Mouse (Mus musculus): ENCODE results near the gene Slbp. TPM values are rescaled to one million over a fixed set of nuclear protein-coding genes. Genes with fewer than 3 reads are reported as not detected.

The Slbp gene
- 164 and 184 TPM in 2 replicates for polyA plus RNA-seq (2015; fragmentation: Nextera tagmentation; extraction: Ambion mirVana)

DNA sequence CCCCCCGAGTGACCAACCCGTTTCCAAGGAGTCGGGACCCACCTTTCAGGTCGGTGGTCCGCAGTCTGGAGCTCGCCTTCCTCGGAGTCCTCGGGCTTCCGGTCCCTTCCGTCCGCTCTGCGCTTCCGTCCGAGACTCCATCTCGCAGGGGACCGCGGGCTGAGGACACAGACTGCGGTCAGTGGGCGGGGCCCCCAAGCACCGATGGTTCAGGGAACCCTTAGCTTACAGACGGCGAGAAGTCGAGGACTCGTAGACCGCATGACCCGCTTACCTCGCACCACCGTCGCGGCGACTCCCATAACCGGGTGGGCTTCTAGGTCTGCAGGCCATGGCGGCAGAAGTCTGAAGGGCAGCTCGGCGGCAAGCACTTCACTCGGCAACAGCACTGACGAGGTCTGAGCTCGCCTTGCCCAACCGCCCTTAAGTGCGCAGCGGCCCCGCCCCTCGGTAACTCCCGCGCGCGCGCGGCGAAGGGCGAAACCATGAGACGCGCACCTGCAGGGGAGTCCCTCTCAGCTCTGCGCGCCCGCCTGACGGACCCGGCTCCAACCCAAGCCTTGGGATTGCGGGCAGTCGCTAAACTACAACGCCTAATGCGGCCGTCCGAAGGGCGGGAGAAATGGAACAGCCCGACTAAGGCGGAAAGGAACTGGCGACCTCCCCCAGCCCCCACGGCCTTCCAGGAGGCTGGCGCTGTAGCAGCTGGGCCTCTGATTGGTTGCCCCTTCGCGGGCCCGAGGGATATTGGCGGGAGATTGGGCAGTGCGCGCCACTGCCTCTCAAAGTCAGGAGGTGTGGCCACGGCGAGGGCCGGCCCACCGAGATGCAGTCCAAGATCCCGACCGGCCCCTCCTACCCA is at the start of gene Slbp:
TSS of gene Slbp (minus strand) at position 654 of the 862 bp plus-strand sequence.
- 0% methylated on average over 82 of the region's 82 CpGs for WGBS
- H3K27me3 ChIP-seq (replicated peaks; ENCODE audit: control insufficient read depth, insufficient read depth, low read length), result no peaks in the 10 kb centered on the region
- H3K36me3 ChIP-seq (ENCODE audit: control insufficient read depth, insufficient read depth, low read length), result peaks cover 13% of the 10 kb centered on the region
- H3K9ac ChIP-seq (ENCODE audit: low read depth, low read length), result peak within 1 kb of the TSS; percentile 80
- H3K4me2 ChIP-seq (ENCODE audit: low read depth, low read length), result peak within 1 kb of the TSS; percentile 66
- H3K4me3 ChIP-seq (ENCODE audit: low read length), result peak within 1 kb of the TSS; percentile 79
- no peaks in the 10 kb centered on the region for H3K9me3 ChIP-seq (ENCODE audit: control insufficient read depth, low read length)
- ATAC-seq, result peak; percentile 96
- peaks cover 32% of the 10 kb centered on the region for H3K4me1 ChIP-seq (ENCODE audit: control insufficient read depth, insufficient read depth, low read length)
- H3K27ac ChIP-seq (ENCODE audit: low read length), result peak within 1 kb of the TSS; percentile 95

DNA sequence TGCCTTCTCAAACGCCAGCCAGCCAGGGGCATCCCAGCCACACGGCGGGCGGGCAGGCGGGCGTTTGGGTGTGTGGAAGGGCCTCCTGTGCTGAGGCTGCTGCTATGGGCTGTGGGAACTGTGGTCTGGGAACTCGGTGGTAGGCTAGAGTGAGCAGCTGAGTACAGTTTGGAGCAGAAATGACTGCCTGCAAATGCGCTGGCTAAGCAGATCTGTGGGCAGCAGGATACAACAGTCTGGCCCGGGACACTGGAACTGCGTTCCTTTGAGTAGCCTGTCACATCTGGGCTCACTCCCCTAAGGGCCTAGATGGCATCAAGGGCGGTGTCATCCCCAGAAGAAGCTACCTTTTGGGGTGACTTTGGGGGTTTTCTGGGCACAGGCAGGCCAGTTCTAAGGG is 49.5 kb upstream of the Slbp start:
- Histone ChIP-seq H3K4me2 (ENCODE audit: low read depth, low read length) (no peak overlapping the region), H3K36me3 (ENCODE audit: control insufficient read depth, insufficient read depth, low read length) (no peaks in the 10 kb centered on the region), H3K4me3 (ENCODE audit: low read length) (no peak overlapping the region), H3K27ac (ENCODE audit: low read length) (no peak overlapping the region), H3K9ac (ENCODE audit: low read depth, low read length) (no peak overlapping the region), H3K4me1 (ENCODE audit: control insufficient read depth, insufficient read depth, low read length) (peaks cover 26% of the 10 kb centered on the region), H3K9me3 (ENCODE audit: control insufficient read depth, low read length) (no peaks in the 10 kb centered on the region), H3K27me3 (replicated peaks; ENCODE audit: control insufficient read depth, insufficient read depth, low read length) (no peaks in the 10 kb centered on the region)
- no peak for ATAC-seq
- 81% methylated on average over 11 of the region's 11 CpGs for WGBS

DNA sequence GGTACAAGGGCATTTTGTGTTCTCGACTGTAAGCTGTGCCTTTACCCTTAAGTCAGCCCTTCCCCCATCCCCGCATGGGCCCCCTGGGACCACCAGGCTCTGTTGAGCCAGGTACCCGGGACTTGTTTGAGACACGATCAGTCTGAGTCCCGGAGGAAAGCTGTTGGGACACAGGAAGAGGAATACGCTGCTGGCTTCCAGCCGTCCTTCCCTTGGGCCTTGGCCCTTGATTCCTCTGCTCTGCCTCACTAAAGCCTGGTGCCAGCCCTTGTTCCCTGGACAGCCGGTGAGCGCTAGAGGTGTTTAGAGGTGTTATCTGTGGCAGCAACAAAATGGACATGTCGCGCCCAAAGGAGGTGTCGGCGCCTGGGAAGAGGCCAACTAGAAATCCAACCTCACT is 47.6 kb upstream of the Slbp start:
- no peak overlapping the region for H3K4me3 ChIP-seq (ENCODE audit: low read length)
- no peak overlapping the region for H3K9ac ChIP-seq (ENCODE audit: low read depth, low read length)
- no peaks in the 10 kb centered on the region for H3K9me3 ChIP-seq (ENCODE audit: control insufficient read depth, low read length)
- 39% methylated on average over 13 of the region's 13 CpGs for WGBS
- no peak for ATAC-seq
- H3K27ac ChIP-seq (ENCODE audit: low read length), result no peak overlapping the region
- H3K4me2 ChIP-seq (ENCODE audit: low read depth, low read length), result no peak overlapping the region
- peaks cover 24% of the 10 kb centered on the region for H3K4me1 ChIP-seq (ENCODE audit: control insufficient read depth, insufficient read depth, low read length)
- no peaks in the 10 kb centered on the region for H3K36me3 ChIP-seq (ENCODE audit: control insufficient read depth, insufficient read depth, low read length)
- no peaks in the 10 kb centered on the region for H3K27me3 ChIP-seq (replicated peaks; ENCODE audit: control insufficient read depth, insufficient read depth, low read length)

DNA sequence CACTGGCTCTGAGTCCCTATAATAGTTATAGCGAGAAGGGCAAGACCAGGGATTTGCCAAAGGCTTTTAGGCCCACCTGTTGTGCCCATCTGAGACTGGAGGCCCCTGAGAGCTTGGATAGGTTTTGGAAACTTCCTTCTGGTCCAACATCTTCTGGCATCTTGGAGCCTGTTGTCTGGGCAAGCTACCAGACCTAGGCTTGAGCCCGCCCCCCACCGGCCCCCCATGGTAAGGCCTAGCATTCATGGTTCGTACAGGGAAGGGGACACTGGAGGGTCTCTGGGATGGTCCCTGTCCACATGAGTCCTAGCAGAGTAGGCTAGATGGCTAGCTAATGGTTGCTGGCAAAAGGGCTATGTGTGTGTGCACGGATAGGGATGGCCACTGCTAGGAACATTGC is 46.3 kb upstream of the Slbp start:
- Histone ChIP-seq H3K36me3 (ENCODE audit: control insufficient read depth, insufficient read depth, low read length) (no peaks in the 10 kb centered on the region), H3K9ac (ENCODE audit: low read depth, low read length) (no peak overlapping the region), H3K27me3 (replicated peaks; ENCODE audit: control insufficient read depth, insufficient read depth, low read length) (no peaks in the 10 kb centered on the region), H3K4me2 (ENCODE audit: low read depth, low read length) (no peak overlapping the region), H3K9me3 (ENCODE audit: control insufficient read depth, low read length) (no peaks in the 10 kb centered on the region), H3K4me3 (ENCODE audit: low read length) (no peak overlapping the region), H3K4me1 (ENCODE audit: control insufficient read depth, insufficient read depth, low read length) (peaks cover 29% of the 10 kb centered on the region), H3K27ac (ENCODE audit: low read length) (no peak overlapping the region)
- ATAC-seq, result no peak
- WGBS, result 87% methylated on average over 5 of the region's 5 CpGs

DNA sequence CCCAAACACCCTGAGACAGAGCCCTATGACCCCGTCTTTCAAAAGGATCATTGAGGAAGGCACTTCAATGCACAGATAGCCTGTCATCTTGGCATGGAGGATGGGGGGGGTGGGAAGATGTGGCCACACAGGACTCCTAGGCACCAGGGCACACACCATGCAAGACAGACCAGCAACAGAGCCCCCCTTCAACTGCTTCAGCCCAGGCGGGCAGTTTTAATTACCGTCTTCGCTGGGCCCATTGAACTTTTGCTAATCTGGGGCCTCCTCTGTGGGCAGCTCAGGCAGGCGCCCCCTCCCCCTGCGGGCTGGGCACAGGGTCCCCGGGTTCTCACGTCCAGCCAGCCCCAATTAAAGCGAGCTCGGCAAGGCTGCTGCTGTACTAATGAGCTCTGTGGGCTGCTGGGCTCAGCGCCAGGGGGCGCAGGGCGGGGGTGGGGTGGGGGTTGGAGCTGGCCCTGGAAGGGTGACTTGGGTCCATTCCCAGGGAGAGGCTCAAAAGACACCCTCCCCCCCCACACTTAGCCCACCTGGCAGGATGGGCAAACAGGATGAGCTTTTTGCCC is 45.7 kb upstream of the Slbp start:
- Histone ChIP-seq H3K36me3 (ENCODE audit: control insufficient read depth, insufficient read depth, low read length) (no peaks in the 10 kb centered on the region), H3K4me3 (ENCODE audit: low read length) (no peak overlapping the region), H3K9ac (ENCODE audit: low read depth, low read length) (0 out of 2 replicates have a peak overlapping the region, but pooled peaks have one; percentile 12), H3K4me1 (ENCODE audit: control insufficient read depth, insufficient read depth, low read length) (peaks cover 32% of the 10 kb centered on the region), H3K27ac (ENCODE audit: low read length) (no peak overlapping the region), H3K27me3 (replicated peaks; ENCODE audit: control insufficient read depth, insufficient read depth, low read length) (no peaks in the 10 kb centered on the region), H3K4me2 (ENCODE audit: low read depth, low read length) (no peak overlapping the region), H3K9me3 (ENCODE audit: control insufficient read depth, low read length) (no peaks in the 10 kb centered on the region)
- 37% methylated on average over 13 of the region's 13 CpGs for WGBS
- ATAC-seq, result no peak

DNA sequence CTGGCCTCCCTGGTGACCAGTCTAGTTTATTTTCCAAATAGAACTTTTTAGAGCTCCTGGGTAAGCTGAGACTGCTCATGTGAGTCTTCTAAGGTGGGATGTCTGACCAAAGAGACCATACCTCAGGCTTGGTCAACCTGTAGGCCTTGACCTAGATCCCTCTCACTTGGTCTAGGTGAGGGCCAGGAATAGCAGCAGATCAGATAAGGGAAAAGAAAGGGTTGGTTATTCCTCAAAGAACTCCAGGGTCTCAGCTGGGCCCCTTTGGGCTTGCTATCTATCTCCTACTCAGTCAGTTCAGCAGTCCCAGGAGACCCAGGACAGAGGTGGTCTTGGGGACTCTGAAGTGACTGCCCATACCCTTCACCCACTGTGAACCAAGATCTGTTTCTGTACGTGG is 45.2 kb upstream of the Slbp start:
- Histone ChIP-seq H3K9ac (ENCODE audit: low read depth, low read length) (no peak overlapping the region), H3K4me1 (ENCODE audit: control insufficient read depth, insufficient read depth, low read length) (peaks cover 37% of the 10 kb centered on the region)
- 74% methylated on average over 1 of the region's 1 CpGs for WGBS

DNA sequence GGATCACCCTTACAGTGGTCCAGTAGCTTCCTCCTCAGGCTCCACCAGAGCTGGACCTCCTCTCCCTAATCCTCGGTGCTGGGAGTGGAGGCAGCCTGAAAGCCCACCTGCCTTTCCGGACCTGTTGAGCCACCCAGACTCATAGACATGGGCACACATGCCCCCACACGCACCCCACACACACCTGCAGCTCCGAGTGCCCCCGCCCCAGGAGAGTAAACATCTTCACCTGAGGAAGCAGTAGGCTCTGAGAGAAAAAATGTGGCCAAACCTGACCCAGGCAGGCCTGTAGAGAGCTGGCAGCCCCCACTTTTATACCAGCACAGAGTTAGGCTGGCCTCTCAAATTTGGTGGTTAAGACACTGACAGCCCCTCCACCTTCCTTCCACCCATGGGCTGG is 44.1 kb upstream of the Slbp start:
- H3K27ac ChIP-seq (ENCODE audit: low read length), result peak overlapping the region; percentile 45
- H3K27me3 ChIP-seq (replicated peaks; ENCODE audit: control insufficient read depth, insufficient read depth, low read length), result no peaks in the 10 kb centered on the region
- no peaks in the 10 kb centered on the region for H3K36me3 ChIP-seq (ENCODE audit: control insufficient read depth, insufficient read depth, low read length)
- 57% methylated on average over 5 of the region's 5 CpGs for WGBS
- ATAC-seq, result peak; percentile 4; the same call in 1 of the 2 replicates
- H3K4me2 ChIP-seq (ENCODE audit: low read depth, low read length), result no peak overlapping the region
- no peak overlapping the region for H3K4me3 ChIP-seq (ENCODE audit: low read length)
- no peak overlapping the region for H3K9ac ChIP-seq (ENCODE audit: low read depth, low read length)
- no peaks in the 10 kb centered on the region for H3K9me3 ChIP-seq (ENCODE audit: control insufficient read depth, low read length)
- peaks cover 45% of the 10 kb centered on the region for H3K4me1 ChIP-seq (ENCODE audit: control insufficient read depth, insufficient read depth, low read length)

More for the DNA sequence above, 45.2 kb upstream of the Slbp start:
- H3K27ac ChIP-seq (ENCODE audit: low read length), result no peak overlapping the region
- H3K9me3 ChIP-seq (ENCODE audit: control insufficient read depth, low read length), result no peaks in the 10 kb centered on the region
- no peak overlapping the region for H3K4me2 ChIP-seq (ENCODE audit: low read depth, low read length)
- no peak overlapping the region for H3K4me3 ChIP-seq (ENCODE audit: low read length)
- no peak for ATAC-seq
- H3K27me3 ChIP-seq (replicated peaks; ENCODE audit: control insufficient read depth, insufficient read depth, low read length), result no peaks in the 10 kb centered on the region
- H3K36me3 ChIP-seq (ENCODE audit: control insufficient read depth, insufficient read depth, low read length), result no peaks in the 10 kb centered on the region

DNA sequence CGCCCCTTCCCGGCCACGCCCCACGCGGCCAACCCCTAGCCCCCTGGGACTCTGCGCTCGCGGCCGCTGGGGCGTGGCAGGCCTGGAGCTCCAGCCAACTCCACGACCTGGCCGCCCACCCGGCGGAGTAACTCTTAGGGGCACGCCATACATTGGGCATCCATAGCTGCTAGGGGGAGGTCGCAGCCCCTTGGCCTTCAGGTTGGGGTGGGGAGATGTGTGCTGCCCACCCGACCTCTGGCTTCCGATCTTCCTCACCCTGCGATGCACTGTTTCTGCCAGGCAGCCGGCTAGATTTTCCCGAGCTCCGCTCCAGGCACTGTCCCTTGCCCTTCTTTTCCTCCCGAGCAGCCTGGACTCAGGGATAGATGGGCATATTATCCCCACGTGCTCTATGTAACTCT is 43.3 kb upstream of the Slbp start:
- Histone ChIP-seq H3K4me2 (ENCODE audit: low read depth, low read length) (peak overlapping the region; percentile 96), H3K4me3 (ENCODE audit: low read length) (peak overlapping the region; percentile 53), H3K27me3 (replicated peaks; ENCODE audit: control insufficient read depth, insufficient read depth, low read length) (no peaks in the 10 kb centered on the region), H3K4me1 (ENCODE audit: control insufficient read depth, insufficient read depth, low read length) (peaks cover 45% of the 10 kb centered on the region), H3K36me3 (ENCODE audit: control insufficient read depth, insufficient read depth, low read length) (no peaks in the 10 kb centered on the region), H3K9ac (ENCODE audit: low read depth, low read length) (peak overlapping the region; percentile 78), H3K9me3 (ENCODE audit: control insufficient read depth, low read length) (no peaks in the 10 kb centered on the region), H3K27ac (ENCODE audit: low read length) (peak overlapping the region; percentile 45)
- peak; percentile 39 for ATAC-seq
- WGBS, result 6% methylated on average over 24 of the region's 24 CpGs

DNA sequence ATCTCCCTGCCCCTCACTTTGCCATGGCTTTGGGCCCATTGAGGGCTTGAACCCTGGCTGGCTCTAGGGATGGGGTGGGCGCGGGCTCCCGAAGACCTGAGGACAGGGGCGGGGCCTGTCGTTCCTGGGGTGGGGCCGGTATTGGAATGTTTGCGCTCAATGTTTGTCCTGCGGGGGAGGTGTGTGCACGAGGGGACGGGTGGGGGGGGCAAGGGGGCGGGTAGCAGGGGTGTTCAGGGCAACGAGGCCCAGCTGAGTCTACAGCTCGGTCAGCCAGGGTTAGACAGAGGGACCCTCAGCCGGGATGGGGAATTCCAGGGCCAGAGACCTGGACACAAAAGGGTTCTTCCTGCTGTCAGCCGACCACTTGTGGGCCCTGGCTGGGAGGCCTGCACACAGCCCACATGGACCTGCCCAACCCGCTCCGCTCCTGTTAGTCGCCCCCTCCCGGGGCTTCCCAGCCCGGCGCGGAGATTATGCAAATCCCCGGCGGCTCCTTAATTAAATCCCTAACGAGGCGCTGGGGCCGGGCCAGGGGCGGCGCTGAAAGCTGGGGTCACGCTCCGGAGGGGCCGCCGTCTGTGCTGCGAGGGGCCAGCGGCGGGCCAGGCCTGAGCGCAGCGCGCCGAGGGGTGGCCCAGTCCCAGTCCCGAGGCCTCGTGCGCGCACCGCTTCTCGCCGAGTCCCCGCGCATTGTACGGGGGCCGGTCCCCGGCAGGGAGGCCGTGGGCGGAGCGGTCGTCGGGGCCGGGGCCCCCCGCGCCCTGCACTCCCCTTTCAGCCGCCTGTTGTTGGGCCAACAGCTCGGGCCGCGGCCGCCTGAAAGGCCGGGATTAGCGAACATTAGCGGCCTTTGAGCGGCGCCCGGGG is 42.7 kb upstream of the Slbp start:
- H3K4me1 ChIP-seq (ENCODE audit: control insufficient read depth, insufficient read depth, low read length), result peaks cover 41% of the 10 kb centered on the region
- H3K9ac ChIP-seq (ENCODE audit: low read depth, low read length), result peak overlapping the region; percentile 78
- ATAC-seq, result peak; percentile 54
- peak overlapping the region; percentile 53 for H3K4me3 ChIP-seq (ENCODE audit: low read length)
- WGBS, result 4% methylated on average over 62 of the region's 71 CpGs
- no peaks in the 10 kb centered on the region for H3K27me3 ChIP-seq (replicated peaks; ENCODE audit: control insufficient read depth, insufficient read depth, low read length)
- no peaks in the 10 kb centered on the region for H3K36me3 ChIP-seq (ENCODE audit: control insufficient read depth, insufficient read depth, low read length)
- peak overlapping the region; percentile 96 for H3K4me2 ChIP-seq (ENCODE audit: low read depth, low read length)
- no peaks in the 10 kb centered on the region for H3K9me3 ChIP-seq (ENCODE audit: control insufficient read depth, low read length)
- H3K27ac ChIP-seq (ENCODE audit: low read length), result peak overlapping the region; percentile 29; the same call in 1 of the 2 replicates

Data from intestine, embryonic 16.5 days (tissue).